Mouse (Mus musculus): ENCODE measurements at regions not wholly inside any gene's neighbourhood (a gene's known extent, or its start where the extent isn't known, plus 50 kb on each side); places are given as distances from the start of the nearest gene placed in this dataset.
A peak's percentile ranks its signal among the peaks of the same experiment; 100 is the strongest.
"Not testable (repeated sequence)": the region's sequence is repeated elsewhere in the genome, so short reads cannot be mapped to it uniquely, and the experiment has no call there.

GRCm38 (mm10) chr4:114296380-114296779 is 110.1 kb upstream of the Trabd2b start:
- DNase-seq, result no peak

- DNase-seq, result not testable (repeated sequence)
Measured at GRCm38 (mm10) chr4:114298517-114298916, 108.0 kb upstream of the Trabd2b start.

GRCm38 (mm10) chr4:114300390-114301012 is 106.0 kb upstream of the Trabd2b start:
- DNase-seq, result peak; percentile 6

GRCm38 (mm10) chr4:114304654-114305053 is 101.9 kb upstream of the Trabd2b start:
- no peak for DNase-seq

- DNase-seq, result no peak
Measured at GRCm38 (mm10) chr4:114307491-114307890, 99.0 kb upstream of the Trabd2b start.

GRCm38 (mm10) chr4:114308518-114308917 is 98.0 kb upstream of the Trabd2b start:
- peak; percentile 35 for DNase-seq

GRCm38 (mm10) chr4:114315051-114315450 is 91.5 kb upstream of the Trabd2b start:
- DNase-seq, result no peak

- no peak for DNase-seq
Measured at GRCm38 (mm10) chr4:114315556-114315955, 91.0 kb upstream of the Trabd2b start.

GRCm38 (mm10) chr4:114317076-114317475 is 89.4 kb upstream of the Trabd2b start:
- DNase-seq, result no peak

GRCm38 (mm10) chr4:114320076-114320475 is 86.4 kb upstream of the Trabd2b start:
- no peak for DNase-seq

GRCm38 (mm10) chr4:114321516-114322339 is 84.8 kb upstream of the Trabd2b start:
- no peak for DNase-seq

GRCm38 (mm10) chr4:114329978-114330377 is 76.5 kb upstream of the Trabd2b start:
- DNase-seq, result no peak

- no peak for DNase-seq
Measured at GRCm38 (mm10) chr4:114331161-114331560, 75.4 kb upstream of the Trabd2b start.

- DNase-seq, result no peak
Measured at GRCm38 (mm10) chr4:114334850-114335249, 71.7 kb upstream of the Trabd2b start.

- DNase-seq, result peak; percentile 21
Measured at GRCm38 (mm10) chr4:114336029-114336746, 70.3 kb upstream of the Trabd2b start.

- no peak for DNase-seq
Measured at GRCm38 (mm10) chr4:114336747-114337090, 69.8 kb upstream of the Trabd2b start.

GRCm38 (mm10) chr4:114339793-114340192 is 66.7 kb upstream of the Trabd2b start:
- no peak for DNase-seq

GRCm38 (mm10) chr4:114345154-114345553 is 61.4 kb upstream of the Trabd2b start:
- no peak for DNase-seq

- peak; percentile 63 for DNase-seq
Measured at GRCm38 (mm10) chr4:114346068-114346747, 60.3 kb upstream of the Trabd2b start.

- no peak for DNase-seq
Measured at GRCm38 (mm10) chr4:114346884-114347283, 59.6 kb upstream of the Trabd2b start.

- DNase-seq, result no peak
Measured at GRCm38 (mm10) chr4:114349601-114350000, 56.9 kb upstream of the Trabd2b start.

GRCm38 (mm10) chr4:114351282-114351681 is 55.2 kb upstream of the Trabd2b start:
- no peak for DNase-seq

- no peak for DNase-seq
Measured at GRCm38 (mm10) chr4:114353058-114353457, 53.5 kb upstream of the Trabd2b start.

All from adrenal gland, postnatal 14 days (tissue).